Mouse (Mus musculus): Measurements from ENCODE around the gene Eras. TPM values are rescaled to one million over a fixed set of nuclear protein-coding genes. Genes with fewer than 3 reads are reported as not detected.

The Eras gene
- total RNA-seq, 1 experiment: 60.8 TPM

DNA sequence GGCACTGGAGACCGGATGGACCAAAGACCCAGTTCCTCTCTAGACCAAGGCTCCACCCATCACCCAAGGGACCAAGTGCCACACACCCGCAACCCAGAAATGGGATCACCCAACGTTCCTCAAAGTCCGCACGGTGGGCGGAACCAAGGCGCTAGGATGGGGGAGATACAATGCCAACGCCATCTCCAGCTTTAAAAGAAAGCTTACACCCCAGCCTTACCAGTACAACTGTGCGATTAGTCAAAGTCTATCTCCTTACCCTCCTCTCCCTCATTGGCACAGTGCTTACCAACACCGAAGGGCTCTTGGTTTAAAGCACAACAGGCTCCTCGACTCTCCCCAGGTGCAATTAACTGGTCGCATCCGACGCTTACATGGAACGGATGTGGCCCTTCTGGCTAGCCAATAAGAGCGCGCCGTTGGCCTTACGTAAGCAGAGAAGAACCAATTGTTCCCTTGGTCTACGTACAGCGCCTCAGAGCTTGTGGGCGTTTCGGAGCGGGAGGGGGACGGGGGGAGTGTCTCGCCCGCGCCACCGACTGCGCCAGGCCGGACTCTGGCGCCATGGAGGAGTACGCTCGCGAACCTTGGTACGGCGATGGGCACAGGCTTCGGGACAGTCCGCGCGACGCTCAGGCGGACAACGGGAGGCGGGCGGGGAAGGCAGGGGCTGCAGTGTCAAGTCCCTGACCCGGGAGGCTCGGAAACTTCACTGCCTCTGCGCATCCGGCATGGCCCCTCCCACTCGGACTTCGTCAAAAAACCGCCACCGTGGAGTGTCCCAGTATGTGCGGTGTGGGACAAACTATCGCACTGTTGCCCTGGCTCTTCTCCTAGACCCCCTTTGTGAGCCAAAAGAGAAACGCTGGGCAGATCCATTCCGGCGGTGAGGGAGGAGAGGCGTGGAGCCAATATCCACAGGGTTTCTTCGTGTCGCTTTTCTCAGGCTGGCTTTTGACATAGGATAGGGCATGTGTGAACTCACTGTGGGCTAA, 29.2 kb downstream of the Eras start, which contains the start of the genes Pqbp1 and Timm17b:
Pqbp1 (minus strand) TSS at position 390 of the 995 bp plus-strand sequence.
Timm17b (plus strand) TSS at position 478 of the 995 bp plus-strand sequence.
- H3K4me3 ChIP-seq (ENCODE audit: insufficient read depth in 1 of 2, low read depth in 1 of 2, low read length in 2 of 2, poor library complexity in 1 of 2, severe bottlenecking in 1 of 2): peak within 1 kb of the TSS; percentile 85 to 93
- peaks cover 12% of the 10 kb centered on the region for H3K36me3 ChIP-seq (ENCODE audit: control insufficient read depth, insufficient read depth, low read length, poor library complexity, severe bottlenecking)
- DNase-seq (ENCODE audit: low read depth, low spot score): no peak
- H3K9ac ChIP-seq (ENCODE audit: insufficient read depth, low read depth, low read length, poor library complexity, severe bottlenecking): peak within 1 kb of the TSS; percentile 85
- no peak for TF ChIP-seq HCFC1 (IDR thresholded peaks at IDR 0.05; ENCODE audit: borderline replicate concordance, insufficient read depth, low read length)
- TF ChIP-seq MAFK (IDR thresholded peaks at IDR 0.05; ENCODE audit: insufficient read depth, low read depth, low read length): no peak
- no peak for TF ChIP-seq ZC3H11A (IDR thresholded peaks at IDR 0.05; ENCODE audit: borderline replicate concordance, low read depth, low read length)
- no peak for TF ChIP-seq CHD2 (IDR thresholded peaks at IDR 0.05; ENCODE audit: low read depth, low read length)
- TF ChIP-seq ZNF384 (IDR thresholded peaks at IDR 0.05; ENCODE audit: low read depth, low read length): no peak
- H3K9me3 ChIP-seq (ENCODE audit: control insufficient read depth, insufficient read depth, low read depth, low read length): no peaks in the 10 kb centered on the region
- no peaks in the 10 kb centered on the region for H3K4me1 ChIP-seq (ENCODE audit: control insufficient read depth in 2 of 2, insufficient read depth in 2 of 2, low read length in 2 of 2, poor library complexity in 1 of 2)
- in situ Hi-C loops (cut with MboI; ENCODE audit: low sequenced_read_pairs in 2 of 2, unreplicated experiment in 2 of 2): no loop called here
- peak within 1 kb of the TSS; percentile 74 for H3K27ac ChIP-seq (ENCODE audit: insufficient read depth, low read depth, low read length, poor library complexity, severe bottlenecking)

DNA sequence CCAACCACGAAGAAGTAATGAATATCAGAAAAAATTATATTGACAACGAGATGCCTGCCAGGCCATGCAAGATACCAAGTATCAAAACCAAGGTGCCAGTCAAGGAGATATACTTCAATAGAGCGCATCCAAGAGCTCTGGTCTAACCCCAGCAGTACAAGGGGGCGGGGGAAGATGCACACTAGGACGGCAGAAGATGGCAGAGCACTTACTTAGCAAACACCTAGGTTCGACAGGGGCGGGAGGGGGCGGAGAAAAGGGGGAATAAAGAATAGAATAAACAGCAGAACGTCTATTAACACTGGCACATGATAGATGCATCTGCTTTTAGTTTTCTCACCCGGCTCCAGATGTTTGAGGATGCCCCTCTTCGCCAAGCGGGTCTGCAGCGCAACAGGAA, 30.2 kb downstream of the Eras start:
- peaks cover 12% of the 10 kb centered on the region for H3K36me3 ChIP-seq (ENCODE audit: control insufficient read depth, insufficient read depth, low read length, poor library complexity, severe bottlenecking)
- H3K4me1 ChIP-seq (ENCODE audit: control insufficient read depth in 2 of 2, insufficient read depth in 2 of 2, low read length in 2 of 2, poor library complexity in 1 of 2): no peaks in the 10 kb centered on the region
- H3K9ac ChIP-seq (ENCODE audit: insufficient read depth, low read depth, low read length, poor library complexity, severe bottlenecking): peak overlapping the region; percentile 28; the same call in 1 of the 2 replicates
- H3K9me3 ChIP-seq (ENCODE audit: control insufficient read depth, insufficient read depth, low read depth, low read length): no peaks in the 10 kb centered on the region
- in situ Hi-C loops (cut with MboI; ENCODE audit: low sequenced_read_pairs in 2 of 2, unreplicated experiment in 2 of 2): no loop called here
- H3K27ac ChIP-seq (ENCODE audit: insufficient read depth, low read depth, low read length, poor library complexity, severe bottlenecking): no peak overlapping the region
- peak overlapping the region; percentile 68 to 85 for H3K4me3 ChIP-seq (ENCODE audit: insufficient read depth in 1 of 2, low read depth in 1 of 2, low read length in 2 of 2, poor library complexity in 1 of 2, severe bottlenecking in 1 of 2)
- no peak for TF ChIP-seq ZNF384 (IDR thresholded peaks at IDR 0.05; ENCODE audit: low read depth, low read length)
- no peak for TF ChIP-seq HCFC1 (IDR thresholded peaks at IDR 0.05; ENCODE audit: borderline replicate concordance, insufficient read depth, low read length)
- no peak for TF ChIP-seq MAFK (IDR thresholded peaks at IDR 0.05; ENCODE audit: insufficient read depth, low read depth, low read length)
- DNase-seq (ENCODE audit: low read depth, low spot score): no peak

DNA sequence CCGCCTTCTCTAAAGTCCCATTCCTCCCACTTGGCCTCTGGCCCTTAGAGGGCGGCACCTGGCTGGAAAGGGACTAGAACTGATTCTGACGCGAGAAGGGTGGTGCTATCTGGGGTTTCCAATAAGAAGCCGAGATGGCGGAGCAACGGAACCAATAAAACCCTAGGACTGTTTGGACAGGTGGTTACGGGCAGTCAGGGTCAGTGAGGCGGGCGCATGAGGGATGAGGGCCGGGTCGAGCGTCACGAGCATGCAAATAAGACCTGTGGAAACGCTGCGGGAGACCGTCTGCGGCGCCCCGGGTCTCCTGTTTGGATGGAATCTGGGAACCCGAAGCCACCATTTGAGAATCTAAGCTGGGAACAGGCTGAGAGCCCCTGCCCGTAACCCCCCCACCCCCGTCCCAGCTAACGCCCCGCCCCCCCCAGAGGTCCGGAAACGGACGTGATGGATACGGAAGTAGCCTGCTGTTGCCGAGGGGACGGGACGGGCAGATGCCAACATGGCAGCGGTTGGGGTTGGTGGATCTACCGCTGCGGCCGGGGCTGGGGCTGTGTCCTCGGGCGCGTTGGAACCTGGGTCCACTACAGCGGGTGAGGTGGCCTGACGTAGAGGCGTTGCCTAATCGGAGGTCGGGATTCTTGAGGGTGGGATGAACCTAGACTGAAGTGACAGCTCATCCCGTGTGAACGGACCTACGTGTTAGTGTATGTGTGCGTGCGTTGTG, 44.4 kb downstream of the Eras start, which contains the start of gene Slc35a2:
Slc35a2 (plus strand) TSS at position 188 of the 727 bp plus-strand sequence.
- TF ChIP-seq HCFC1 (IDR thresholded peaks at IDR 0.05; ENCODE audit: borderline replicate concordance, insufficient read depth, low read length): no peak
- no peak for TF ChIP-seq MAFK (IDR thresholded peaks at IDR 0.05; ENCODE audit: insufficient read depth, low read depth, low read length)
- TF ChIP-seq ZC3H11A (IDR thresholded peaks at IDR 0.05; ENCODE audit: borderline replicate concordance, low read depth, low read length): no peak
- TF ChIP-seq ZNF384 (IDR thresholded peaks at IDR 0.05; ENCODE audit: low read depth, low read length): no peak
- TF ChIP-seq CHD2 (IDR thresholded peaks at IDR 0.05; ENCODE audit: low read depth, low read length): no peak
- peaks cover 6% of the 10 kb centered on the region; the same call in 1 of the 2 replicates for H3K36me3 ChIP-seq (ENCODE audit: control insufficient read depth, insufficient read depth, low read length, poor library complexity, severe bottlenecking)
- in situ Hi-C loops (cut with MboI; ENCODE audit: low sequenced_read_pairs in 2 of 2, unreplicated experiment in 2 of 2): no loop called here
- H3K4me1 ChIP-seq (ENCODE audit: control insufficient read depth in 2 of 2, insufficient read depth in 2 of 2, low read length in 2 of 2, poor library complexity in 1 of 2): peaks cover 0 to 5% of the 10 kb centered on the region in 2 experiments; a peak in 2 of 4 replicates
- no peak for DNase-seq (ENCODE audit: low read depth, low spot score)
- peak within 1 kb of the TSS; percentile 69 to 78 for H3K4me3 ChIP-seq (ENCODE audit: insufficient read depth in 1 of 2, low read depth in 1 of 2, low read length in 2 of 2, poor library complexity in 1 of 2, severe bottlenecking in 1 of 2)
- H3K27ac ChIP-seq (ENCODE audit: insufficient read depth, low read depth, low read length, poor library complexity, severe bottlenecking): peak within 1 kb of the TSS; percentile 85
- no peaks in the 10 kb centered on the region for H3K9me3 ChIP-seq (ENCODE audit: control insufficient read depth, insufficient read depth, low read depth, low read length)
- H3K9ac ChIP-seq (ENCODE audit: insufficient read depth, low read depth, low read length, poor library complexity, severe bottlenecking): peak within 1 kb of the TSS; percentile 70

DNA sequence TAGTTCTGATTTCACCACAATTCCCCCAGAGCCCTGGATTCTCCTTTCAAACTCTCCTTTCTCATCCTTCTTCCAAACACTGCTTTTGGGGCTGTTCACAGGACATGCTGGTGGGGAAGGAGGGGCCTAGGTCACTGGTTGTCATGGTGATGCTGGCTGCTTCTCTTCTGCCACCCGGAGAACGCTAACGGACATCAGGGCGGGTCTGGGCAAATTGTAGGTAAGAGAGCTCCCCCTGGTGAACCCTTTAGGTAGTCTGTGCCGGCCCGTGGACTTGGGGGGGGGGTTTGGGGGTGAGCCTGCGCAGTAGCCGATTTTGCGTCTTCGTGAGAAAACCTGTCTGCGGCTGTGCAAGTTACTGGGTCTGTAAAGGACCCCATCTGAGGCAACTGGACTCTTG, 48.6 kb downstream of the Eras start:
- DNase-seq (ENCODE audit: low read depth, low spot score): no peak
- H3K27ac ChIP-seq (ENCODE audit: insufficient read depth, low read depth, low read length, poor library complexity, severe bottlenecking): no peak overlapping the region
- H3K4me1 ChIP-seq (ENCODE audit: control insufficient read depth in 2 of 2, insufficient read depth in 2 of 2, low read length in 2 of 2, poor library complexity in 1 of 2): peaks cover 0 to 5% of the 10 kb centered on the region in 2 experiments; a peak in 2 of 4 replicates
- in situ Hi-C loops (cut with MboI; ENCODE audit: low sequenced_read_pairs in 2 of 2, unreplicated experiment in 2 of 2): no loop called here
- no peaks in the 10 kb centered on the region for H3K9me3 ChIP-seq (ENCODE audit: control insufficient read depth, insufficient read depth, low read depth, low read length)
- H3K4me3 ChIP-seq (ENCODE audit: insufficient read depth in 1 of 2, low read depth in 1 of 2, low read length in 2 of 2, poor library complexity in 1 of 2, severe bottlenecking in 1 of 2): peak overlapping the region; percentile 1 to 88; a peak in 3 of 4 replicates
- TF ChIP-seq CHD2 (IDR thresholded peaks at IDR 0.05; ENCODE audit: low read depth, low read length): no peak
- TF ChIP-seq ZNF384 (IDR thresholded peaks at IDR 0.05; ENCODE audit: low read depth, low read length): no peak
- no peak for TF ChIP-seq MAFK (IDR thresholded peaks at IDR 0.05; ENCODE audit: insufficient read depth, low read depth, low read length)
- H3K36me3 ChIP-seq (ENCODE audit: control insufficient read depth, insufficient read depth, low read length, poor library complexity, severe bottlenecking): peaks cover 7% of the 10 kb centered on the region
- H3K9ac ChIP-seq (ENCODE audit: insufficient read depth, low read depth, low read length, poor library complexity, severe bottlenecking): no peak overlapping the region
